Mouse (Mus musculus) cerebellum, adult 8-10 months (tissue): ENCODE data around the gene Ugt1a8.
"Not testable (repeated sequence)": the region's sequence is repeated elsewhere in the genome, so short reads cannot be mapped to it uniquely, and the experiment has no call there.

Experiments
- DNase-seq: peaks from one replicate; pipeline ENCODE4 v3.0.0; 2022

Gene Ugt1a8

GRCm38 (mm10) chr1:88109604-88110003 is 22.0 kb downstream of the Ugt1a8 start:
- not testable (repeated sequence) for DNase-seq

GRCm38 (mm10) chr1:88112769-88113168 is 25.2 kb downstream of the Ugt1a8 start:
- DNase-seq = not testable (repeated sequence)

- DNase-seq = not testable (repeated sequence)
These were observed 32.9 kb downstream of the Ugt1a8 start for GRCm38 (mm10) chr1:88120550-88120949.

- DNase-seq = not testable (repeated sequence)
These were observed 33.9 kb downstream of the Ugt1a8 start for GRCm38 (mm10) chr1:88121521-88121920.

- not testable (repeated sequence) for DNase-seq
These were observed 38.3 kb downstream of the Ugt1a8 start for GRCm38 (mm10) chr1:88125827-88126360.

GRCm38 (mm10) chr1:88129091-88129490 is 41.5 kb downstream of the Ugt1a8 start:
- not testable (repeated sequence) for DNase-seq

- not testable (repeated sequence) for DNase-seq
These were observed 42.6 kb downstream of the Ugt1a8 start for GRCm38 (mm10) chr1:88130223-88130622.

GRCm38 (mm10) chr1:88133908-88134456 is 46.4 kb downstream of the Ugt1a8 start:
- DNase-seq = no peak

- not testable (repeated sequence) for DNase-seq
These were observed 46.9 kb downstream of the Ugt1a8 start, which contains the start of gene Ugt1a6a for GRCm38 (mm10) chr1:88134457-88135011. Gene Ugt1a6a (plus strand): TSS chr1:88134809.

- DNase-seq = not testable (repeated sequence)
These were observed 47.8 kb downstream of the Ugt1a8 start for GRCm38 (mm10) chr1:88135229-88135904.

- no peak for DNase-seq
These were observed 49.0 kb downstream of the Ugt1a8 start for GRCm38 (mm10) chr1:88136646-88137045.

GRCm38 (mm10) chr1:88137264-88137663 is 49.7 kb downstream of the Ugt1a8 start:
- no peak for DNase-seq

- no peak for DNase-seq
These were observed 50.5 kb downstream of the Ugt1a8 start for GRCm38 (mm10) chr1:88138145-88138544.

GRCm38 (mm10) chr1:88140492-88140891 is 52.9 kb downstream of the Ugt1a8 start:
- DNase-seq = not testable (repeated sequence)

- DNase-seq = peak; percentile 41
These were observed 56.5 kb downstream of the Ugt1a8 start for GRCm38 (mm10) chr1:88143966-88144675.

- DNase-seq = not testable (repeated sequence)
These were observed 57.7 kb downstream of the Ugt1a8 start for GRCm38 (mm10) chr1:88145278-88145677.

GRCm38 (mm10) chr1:88150133-88150532 is 62.5 kb downstream of the Ugt1a8 start:
- DNase-seq = not testable (repeated sequence)

- DNase-seq = no peak
These were observed 70.8 kb downstream of the Ugt1a8 start for GRCm38 (mm10) chr1:88158430-88158829.

GRCm38 (mm10) chr1:88165711-88166110 is 78.1 kb downstream of the Ugt1a8 start, which contains the start of gene Ugt1a5:
Gene Ugt1a5 (plus strand): TSS chr1:88166012.
- no peak for DNase-seq

- not testable (repeated sequence) for DNase-seq
These were observed 84.6 kb downstream of the Ugt1a8 start for GRCm38 (mm10) chr1:88172190-88172589.

- DNase-seq = no peak
These were observed 92.0 kb downstream of the Ugt1a8 start for GRCm38 (mm10) chr1:88179657-88180056.

- no peak for DNase-seq
These were observed 98.8 kb downstream of the Ugt1a8 start for GRCm38 (mm10) chr1:88186325-88186935.

- no peak for DNase-seq
These were observed 104.5 kb downstream of the Ugt1a8 start for GRCm38 (mm10) chr1:88192136-88192535.
